Mouse (Mus musculus) midbrain, embryonic 16.5 days (tissue): Measurements from ENCODE around the gene Zfyve9. TPM values are rescaled to one million over a fixed set of nuclear protein-coding genes. Genes with fewer than 3 reads are reported as not detected.

Source experiments
- ATAC-seq: fragments of 200-750 bp; cut with Nextera tagmentation; 2 replicates; pipeline ENCODE4 v1.8.0; 2017; ENCODE audit warnings: moderate TSS enrichment
- H3K27ac ChIP-seq: fragments of 300-500 bp; sonication (generic); 2 replicates; pipeline ENCODE4 v1.5.1; 2014; ENCODE audit warnings: mild to moderate bottlenecking, low read length, mixed read lengths
- H3K27me3 ChIP-seq: fragments of 300-500 bp; sonication (generic); 2 replicates; pipeline ENCODE4 v1.6.1; 2014; ENCODE audit warnings: low read depth, low read length, mixed read lengths; ENCODE audit not compliant: control insufficient read depth, insufficient read depth
- H3K36me3 ChIP-seq: fragments of 300-500 bp; sonication (generic); 2 replicates; pipeline ENCODE4 v1.6.1; 2014; ENCODE audit warnings: mild to moderate bottlenecking, low read length, moderate library complexity, mixed read lengths; ENCODE audit not compliant: control insufficient read depth, insufficient read depth
- H3K4me1 ChIP-seq: fragments of 300-500 bp; sonication (generic); 2 replicates; pipeline ENCODE4 v1.6.1; 2014; ENCODE audit warnings: mild to moderate bottlenecking, low read length, mixed read lengths; ENCODE audit not compliant: control insufficient read depth, insufficient read depth
- H3K4me2 ChIP-seq: fragments of 300-500 bp; sonication (generic); 2 replicates; pipeline ENCODE4 v1.6.1; 2014; ENCODE audit warnings: mild to moderate bottlenecking, low read length, mixed read lengths
- H3K4me3 ChIP-seq: fragments of 300-500 bp; sonication (generic); 2 replicates; pipeline ENCODE4 v1.5.1; 2014; ENCODE audit warnings: low read depth, mild to moderate bottlenecking, low read length, moderate library complexity, mixed read lengths
- H3K9ac ChIP-seq: fragments of 300-500 bp; sonication (generic); 2 replicates; pipeline ENCODE4 v1.6.1; 2014; ENCODE audit warnings: low read depth, low read length, mixed read lengths
- H3K9me3 ChIP-seq: fragments of 300-500 bp; sonication (generic); replicated peaks from 2 replicates; pipeline ENCODE4 v1.6.1; 2014; ENCODE audit warnings: mild to moderate bottlenecking, low read length, mixed read lengths; ENCODE audit not compliant: control insufficient read depth, poor library complexity, severe bottlenecking
- WGBS: fragments of 180-500 bp; shearing (Covaris S2); extraction: QIAGEN DNeasy Blood & Tissue Kit; methylation state at CpG from one replicate; pipeline ENCODE4 v1.1.7; 2014; 5-methylcytosine and 5-hydroxymethylcytosine counted together
- polyA plus RNA-seq: library from polyadenylated mRNA; unstranded; fragments of >200 nt; fragmentation: Nextera tagmentation; extraction: Ambion mirVana; gene quantifications from 2 replicates; pipeline ENCODE4 v1.2.1, GENCODE M21; 2015

The Zfyve9 gene
- polyA plus RNA-seq, 1 experiment from 2014 or later = 6.3 TPM

GRCm38 (mm10) chr4:108630096-108630495, 150.5 kb downstream of the Zfyve9 start:
- Histone ChIP-seq H3K36me3 (peaks cover 28% of the 10 kb centered on the region), H3K9me3 (no peaks in the 10 kb centered on the region), H3K4me3 (no peak overlapping the region), H3K27me3 (no peaks in the 10 kb centered on the region), H3K27ac (no peak overlapping the region), H3K4me2 (no peak overlapping the region), H3K9ac (no peak overlapping the region), H3K4me1 (no peaks in the 10 kb centered on the region)
- 92% methylated on average over 9 of the region's 9 CpGs for WGBS
- ATAC-seq = no peak

DNA sequence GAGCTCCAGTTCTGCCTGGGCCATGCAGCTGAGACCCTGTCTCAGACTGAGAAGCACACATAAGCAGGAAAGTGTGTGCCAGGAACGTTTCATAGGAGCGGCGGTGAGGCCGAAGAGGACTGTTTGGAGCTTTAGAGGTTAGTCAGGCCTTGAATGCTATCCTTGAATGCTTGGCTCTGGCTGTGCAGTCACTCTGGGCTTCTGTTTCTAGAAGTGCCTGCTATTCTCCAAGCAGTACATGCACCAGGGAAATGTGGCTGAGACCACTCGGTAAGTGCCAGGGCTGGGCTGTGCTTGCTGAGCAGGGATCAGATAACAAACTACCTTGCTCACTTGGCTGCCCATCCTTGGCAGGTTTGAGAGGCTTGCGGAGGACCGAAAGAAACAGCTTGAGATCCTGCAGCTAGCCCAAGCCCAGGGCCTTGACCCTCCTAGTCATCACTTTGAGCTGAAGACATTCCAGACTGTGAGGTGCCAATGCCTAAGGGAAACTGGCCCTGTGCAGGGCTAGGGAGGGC, 151.2 kb downstream of the Zfyve9 start:
- 92% methylated on average over 7 of the region's 7 CpGs for WGBS
- no peak for ATAC-seq

GRCm38 (mm10) chr4:108627066-108627465, 153.5 kb downstream of the Zfyve9 start:
- no peaks in the 10 kb centered on the region for H3K9me3 ChIP-seq
- no peaks in the 10 kb centered on the region for H3K4me1 ChIP-seq
- 94% methylated on average over 5 of the region's 5 CpGs for WGBS
- H3K4me2 ChIP-seq = no peak overlapping the region
- H3K4me3 ChIP-seq = no peak overlapping the region
- no peak overlapping the region for H3K27ac ChIP-seq
- H3K9ac ChIP-seq = no peak overlapping the region
- peaks cover 28% of the 10 kb centered on the region for H3K36me3 ChIP-seq
- ATAC-seq = no peak
- H3K27me3 ChIP-seq = no peaks in the 10 kb centered on the region

More for the DNA sequence above, 151.2 kb downstream of the Zfyve9 start:
- H3K27me3 ChIP-seq = no peaks in the 10 kb centered on the region
- H3K9ac ChIP-seq = no peak overlapping the region
- no peak overlapping the region for H3K4me2 ChIP-seq
- H3K4me3 ChIP-seq = no peak overlapping the region
- no peak overlapping the region for H3K27ac ChIP-seq
- H3K4me1 ChIP-seq = no peaks in the 10 kb centered on the region
- no peaks in the 10 kb centered on the region for H3K9me3 ChIP-seq
- peaks cover 33% of the 10 kb centered on the region for H3K36me3 ChIP-seq

GRCm38 (mm10) chr4:108621504-108621903, 159.1 kb downstream of the Zfyve9 start:
- no peak overlapping the region for H3K4me3 ChIP-seq
- H3K4me1 ChIP-seq = peaks cover 14% of the 10 kb centered on the region
- ATAC-seq = no peak
- H3K9me3 ChIP-seq = no peaks in the 10 kb centered on the region
- no peak overlapping the region for H3K9ac ChIP-seq
- H3K27me3 ChIP-seq = no peaks in the 10 kb centered on the region
- 95% methylated on average over 6 of the region's 6 CpGs for WGBS
- no peak overlapping the region for H3K4me2 ChIP-seq
- no peak overlapping the region for H3K27ac ChIP-seq
- peaks cover 10% of the 10 kb centered on the region; the same call in 1 of the 2 replicates for H3K36me3 ChIP-seq

DNA sequence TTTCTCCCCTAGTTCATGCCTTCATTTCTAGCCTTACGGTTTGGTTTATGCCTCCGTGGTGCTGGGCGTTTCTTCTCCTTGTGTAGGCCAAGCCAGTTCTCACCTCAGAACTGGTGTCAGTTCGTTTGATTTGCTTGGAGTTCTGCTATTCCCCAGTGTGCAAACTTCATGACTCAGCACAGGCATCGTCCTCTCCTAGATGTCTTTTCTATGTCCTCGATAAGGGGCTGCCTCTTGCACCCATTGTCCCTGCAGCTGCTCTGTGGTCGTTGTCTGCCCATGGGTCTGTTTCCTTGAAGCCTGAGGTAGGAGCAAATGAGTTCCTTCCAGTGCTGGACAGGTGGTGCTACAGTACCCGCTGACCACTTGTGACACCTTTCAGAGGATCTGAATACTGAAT, 160.1 kb downstream of the Zfyve9 start:
- Histone ChIP-seq H3K27ac (peak overlapping the region; percentile 93), H3K27me3 (no peaks in the 10 kb centered on the region), H3K4me1 (peaks cover 14% of the 10 kb centered on the region), H3K4me2 (peak overlapping the region; percentile 88), H3K36me3 (peaks cover 8% of the 10 kb centered on the region; the same call in 1 of the 2 replicates), H3K9ac (peak overlapping the region; percentile 93), H3K4me3 (peak overlapping the region; percentile 68), H3K9me3 (no peaks in the 10 kb centered on the region)
- ATAC-seq = peak; percentile 5; the same call in 1 of the 2 replicates
- WGBS = 16% methylated on average over 8 of the region's 8 CpGs

- ATAC-seq = peak; percentile 94
- Histone ChIP-seq H3K9me3 (no peaks in the 10 kb centered on the region), H3K36me3 (peaks cover 1% of the 10 kb centered on the region; the same call in 1 of the 2 replicates), H3K27ac (peak within 1 kb of the TSS; percentile 93), H3K9ac (peak within 1 kb of the TSS; percentile 93), H3K27me3 (no peaks in the 10 kb centered on the region), H3K4me1 (peaks cover 14% of the 10 kb centered on the region), H3K4me3 (peak within 1 kb of the TSS; percentile 68), H3K4me2 (peak within 1 kb of the TSS; percentile 88)
- WGBS = under 1% methylated on average over 80 of the region's 86 CpGs
Measured at GRCm38 (mm10) chr4:108619587-108620341, 160.8 kb downstream of the Zfyve9 start, which contains the start of gene Cc2d1b. Gene Cc2d1b (plus strand): TSS chr4:108619940.

DNA sequence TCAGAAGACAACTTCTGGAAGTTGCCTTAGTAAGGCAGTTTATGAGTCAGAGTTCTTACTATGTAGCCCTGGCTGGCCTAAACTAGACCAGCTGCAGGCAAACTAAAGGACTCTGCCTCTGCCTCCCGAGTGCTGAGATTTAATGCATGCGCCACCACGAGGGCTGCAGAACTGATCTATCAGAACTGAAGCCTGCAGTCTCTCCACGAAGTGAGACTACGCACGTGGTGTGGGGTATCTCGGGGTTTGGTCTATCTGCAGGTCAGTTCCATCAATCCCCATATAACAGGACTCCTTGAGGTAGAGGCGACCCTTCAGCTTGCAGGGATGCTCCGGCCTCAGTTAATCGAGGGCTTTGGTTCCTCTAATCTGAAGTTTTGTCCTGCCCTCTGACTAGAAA, 161.4 kb downstream of the Zfyve9 start:
- peak overlapping the region; percentile 88 for H3K4me2 ChIP-seq
- peak; percentile 61 for ATAC-seq
- 1% methylated on average over 10 of the region's 10 CpGs for WGBS
- H3K27ac ChIP-seq = peak overlapping the region; percentile 93
- peak overlapping the region; percentile 68 for H3K4me3 ChIP-seq
- H3K27me3 ChIP-seq = no peaks in the 10 kb centered on the region
- H3K4me1 ChIP-seq = peaks cover 14% of the 10 kb centered on the region
- H3K9me3 ChIP-seq = no peaks in the 10 kb centered on the region
- no peaks in the 10 kb centered on the region for H3K36me3 ChIP-seq
- peak overlapping the region; percentile 93 for H3K9ac ChIP-seq

- H3K4me2 ChIP-seq = peak overlapping the region; percentile 88
- H3K9ac ChIP-seq = peak overlapping the region; percentile 93
- H3K4me1 ChIP-seq = peaks cover 14% of the 10 kb centered on the region
- peak overlapping the region; percentile 68; the same call in 1 of the 2 replicates for H3K4me3 ChIP-seq
- no peaks in the 10 kb centered on the region for H3K9me3 ChIP-seq
- peak overlapping the region; percentile 93 for H3K27ac ChIP-seq
- no peaks in the 10 kb centered on the region for H3K36me3 ChIP-seq
- ATAC-seq = no peak
- WGBS = 75% methylated on average over 4 of the region's 4 CpGs
- no peaks in the 10 kb centered on the region for H3K27me3 ChIP-seq
Measured at GRCm38 (mm10) chr4:108618586-108618985, 162.0 kb downstream of the Zfyve9 start.

DNA sequence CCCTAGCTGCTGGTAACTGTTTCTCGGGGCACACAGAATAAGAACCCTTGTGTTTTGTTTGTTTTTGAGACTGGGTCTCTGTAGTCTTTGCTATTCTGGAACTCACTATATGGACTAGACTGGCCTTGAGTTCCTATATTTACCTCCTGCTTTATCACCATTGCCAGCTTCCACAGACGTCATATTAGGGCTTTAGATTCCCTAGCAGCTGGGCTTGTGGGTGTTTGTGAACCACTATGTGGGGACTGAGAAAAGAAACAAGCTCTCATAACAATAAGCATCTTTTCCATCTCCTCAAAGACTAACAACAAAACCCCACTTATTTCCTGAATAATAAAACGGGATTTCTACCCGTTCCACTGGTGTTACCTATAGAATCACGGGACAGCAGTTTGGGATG, 169.7 kb downstream of the Zfyve9 start:
- Histone ChIP-seq H3K36me3 (no peaks in the 10 kb centered on the region), H3K4me2 (no peak overlapping the region), H3K4me3 (no peak overlapping the region), H3K27me3 (no peaks in the 10 kb centered on the region), H3K4me1 (no peaks in the 10 kb centered on the region), H3K9me3 (no peaks in the 10 kb centered on the region), H3K9ac (no peak overlapping the region), H3K27ac (no peak overlapping the region)
- no peak for ATAC-seq
- WGBS = 89% methylated on average over 5 of the region's 5 CpGs
